Mouse (Mus musculus): ENCODE results near the gene B3galnt1.

B3galnt1 gene

DNA sequence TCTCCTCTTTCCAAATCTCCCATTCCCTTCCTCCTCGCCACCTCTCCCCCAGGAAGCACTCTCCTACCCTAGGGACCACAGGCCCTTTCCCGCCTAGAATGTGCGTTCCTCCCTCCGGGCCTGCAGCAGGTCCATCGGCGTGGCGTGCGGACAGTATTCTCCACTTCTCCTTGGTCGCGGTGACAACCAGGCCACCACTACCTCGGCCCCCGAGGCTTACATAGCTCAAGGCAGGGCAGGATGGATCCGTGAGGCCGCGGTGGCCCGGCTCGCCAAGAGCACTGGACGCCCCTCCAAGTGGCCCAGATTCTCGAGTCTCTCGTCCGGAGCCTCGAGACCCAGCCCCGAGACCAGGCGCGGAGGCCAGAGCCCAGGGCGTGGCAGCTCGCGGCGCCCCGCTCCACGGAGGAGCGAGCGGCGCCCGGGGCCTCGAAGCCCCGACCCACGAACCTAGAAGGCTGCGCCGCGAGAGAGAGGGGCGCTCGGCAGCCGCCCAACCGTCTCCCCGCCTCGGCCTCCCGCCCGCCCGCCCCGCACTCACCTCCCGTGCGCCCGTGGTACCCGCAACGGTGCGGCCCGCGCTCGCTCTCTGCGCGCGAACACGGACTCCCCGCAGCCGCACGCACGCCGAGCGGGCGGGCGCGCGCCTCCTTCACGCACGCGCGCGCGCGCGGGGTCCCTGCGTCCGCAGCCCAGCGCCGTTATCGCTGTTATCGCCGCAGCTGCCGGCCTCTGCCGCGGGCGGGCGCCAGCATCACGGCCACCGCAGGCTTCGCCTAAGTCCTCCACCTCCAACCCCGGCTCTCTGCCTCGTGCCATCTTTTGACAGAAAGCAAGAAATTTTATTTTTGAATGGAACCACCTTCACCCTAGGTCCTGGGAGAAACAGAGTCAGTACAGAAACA, at the start of gene B3galnt1:
B3galnt1 (minus strand) TSS at position 700 of the 905 bp plus-strand sequence.
- peak; percentile 68 for ATAC-seq (ENCODE audit: insufficient number of reproducible peaks, low FRiP score, low TSS enrichment)

DNA sequence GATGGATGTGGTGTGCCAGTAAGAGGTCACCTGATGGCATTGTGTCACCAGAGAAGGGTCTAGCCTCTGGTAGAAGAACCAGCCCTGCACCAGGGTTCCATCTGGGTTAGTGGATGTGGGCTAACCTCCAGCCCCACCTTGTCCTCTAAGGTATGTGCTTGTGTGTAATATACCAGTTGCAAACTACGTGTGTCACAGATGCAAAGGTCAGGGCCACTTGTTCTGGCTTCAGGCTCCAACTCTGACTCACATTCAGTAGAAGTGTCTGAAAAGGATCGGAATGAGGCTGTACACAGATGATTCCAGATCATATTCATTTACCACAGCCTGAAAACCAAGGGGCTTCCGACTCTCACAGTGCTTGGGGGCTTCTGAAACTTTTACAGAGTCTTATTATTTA, 35.8 kb upstream of the B3galnt1 start:
- ATAC-seq (ENCODE audit: insufficient number of reproducible peaks, low FRiP score, low TSS enrichment) = no peak

DNA sequence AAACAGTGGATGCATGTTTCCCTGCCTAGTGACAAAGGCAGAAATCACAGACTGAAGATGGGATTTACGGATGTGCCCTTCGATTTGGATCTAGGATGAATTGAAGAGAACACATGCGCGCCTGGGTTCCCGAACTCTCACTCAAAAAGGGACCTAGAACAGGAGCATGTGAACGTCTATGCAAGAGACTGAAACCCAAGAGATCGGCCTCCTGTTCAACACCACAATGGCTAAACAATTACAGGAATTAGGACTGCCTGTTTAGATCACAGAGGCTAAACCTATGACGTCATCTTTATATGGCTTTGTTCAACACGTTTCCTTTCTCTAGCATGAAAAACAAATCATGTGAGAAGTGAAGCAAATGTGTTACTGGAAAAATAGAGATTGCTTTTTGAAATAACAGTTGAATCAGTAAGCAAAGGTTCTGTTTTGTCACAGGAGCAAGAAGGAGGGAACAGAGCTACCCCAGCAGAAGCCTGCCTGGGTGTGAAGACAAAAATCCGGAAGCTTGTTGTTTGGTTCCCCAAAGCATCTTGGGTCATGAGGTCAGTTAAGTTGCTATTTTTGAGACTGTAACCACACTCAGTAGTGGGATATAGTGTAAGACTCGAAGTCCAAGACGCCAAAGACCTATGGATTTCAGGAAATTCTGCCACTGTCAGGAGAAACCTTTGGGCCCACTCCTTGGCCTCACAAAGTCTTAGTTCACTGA, 35.1 kb upstream of the B3galnt1 start:
- ATAC-seq (ENCODE audit: insufficient number of reproducible peaks, low FRiP score, low TSS enrichment) = no peak

DNA sequence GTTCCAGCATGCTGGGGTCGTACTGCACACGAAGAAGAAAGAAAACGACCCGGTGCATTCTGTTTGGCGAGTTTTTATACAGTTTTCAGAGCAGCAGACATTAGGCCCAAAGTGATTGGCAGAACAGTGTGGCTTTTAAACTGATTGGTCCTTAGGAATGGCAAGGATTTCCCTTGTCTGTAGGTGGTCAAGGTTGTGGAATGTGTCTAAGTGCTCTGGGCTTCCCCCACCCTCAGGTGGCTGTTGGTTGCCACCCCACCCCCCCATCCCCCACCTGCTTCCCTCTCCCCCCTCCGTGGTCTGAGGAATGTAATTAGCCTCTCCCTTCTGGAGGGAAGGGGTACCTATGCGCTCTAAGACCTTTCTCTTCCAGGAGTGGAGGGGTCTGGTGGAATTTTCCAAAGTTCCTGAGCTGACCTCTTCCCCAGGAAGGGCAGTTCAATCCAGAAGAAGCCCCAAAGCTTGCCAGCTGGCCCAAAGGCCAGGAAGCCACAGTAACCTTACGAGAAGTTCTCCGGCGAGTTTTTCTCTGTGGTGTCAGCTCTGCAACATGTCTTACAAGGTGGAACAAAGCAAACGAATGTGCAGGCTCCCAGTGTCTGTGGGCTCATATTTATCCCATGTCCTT, 28.3 kb upstream of the B3galnt1 start:
- ATAC-seq (ENCODE audit: insufficient number of reproducible peaks, low FRiP score, low TSS enrichment) = no peak

DNA sequence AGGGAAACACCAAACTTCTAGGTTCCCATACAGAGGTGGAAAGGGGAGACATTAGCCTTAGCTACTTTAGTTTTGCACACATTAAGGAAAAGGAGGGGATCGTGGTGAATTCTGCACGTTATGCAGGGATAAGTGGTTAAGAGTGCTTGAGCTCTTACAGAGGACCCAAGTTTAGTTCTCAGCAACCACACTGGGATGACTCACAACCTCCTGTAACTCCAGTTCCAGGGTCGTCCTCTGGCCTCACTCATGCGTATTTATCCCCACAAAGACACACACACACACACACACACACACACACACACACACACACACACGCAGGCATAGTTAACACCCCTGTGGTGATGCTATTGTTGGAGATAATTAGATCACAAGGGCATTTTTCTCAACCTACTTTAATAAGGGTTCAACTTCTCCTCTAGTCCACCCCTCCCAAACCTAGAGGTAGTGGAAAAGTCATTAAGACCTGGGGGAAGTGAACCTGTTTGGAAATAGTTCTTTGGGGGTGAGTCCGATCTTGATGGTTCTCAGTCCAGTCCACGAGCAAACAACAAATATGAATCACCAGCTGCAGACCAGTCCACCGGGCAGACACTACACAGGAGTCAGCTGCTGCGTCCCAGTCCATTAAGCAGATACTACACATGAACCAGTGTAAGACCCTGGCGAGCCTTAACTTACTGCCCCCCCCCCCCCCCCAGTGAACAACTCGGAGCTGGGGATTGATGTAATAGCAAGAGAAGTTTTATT, 27.6 kb upstream of the B3galnt1 start:
- no peak for ATAC-seq (ENCODE audit: insufficient number of reproducible peaks, low FRiP score, low TSS enrichment)

DNA sequence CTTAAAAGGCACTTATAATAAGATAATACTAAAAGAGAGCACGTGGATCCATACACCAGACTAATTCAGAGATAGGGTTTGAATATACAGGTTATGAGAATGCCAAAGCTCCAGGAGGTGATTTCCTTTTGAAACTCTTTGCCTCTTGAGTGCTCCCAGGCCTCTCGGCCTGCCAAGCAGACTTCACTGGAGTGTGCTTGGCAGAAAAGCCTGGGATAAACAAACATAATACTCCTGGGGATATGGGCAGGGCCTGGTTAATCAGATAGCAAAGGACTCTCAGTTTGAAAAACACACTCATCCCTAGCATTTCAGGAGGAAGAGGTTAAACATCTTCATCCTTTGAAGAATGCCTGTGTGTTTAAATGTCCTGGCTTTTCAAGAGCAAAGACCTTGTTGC, 25.4 kb upstream of the B3galnt1 start:
- no peak for ATAC-seq (ENCODE audit: insufficient number of reproducible peaks, low FRiP score, low TSS enrichment)

DNA sequence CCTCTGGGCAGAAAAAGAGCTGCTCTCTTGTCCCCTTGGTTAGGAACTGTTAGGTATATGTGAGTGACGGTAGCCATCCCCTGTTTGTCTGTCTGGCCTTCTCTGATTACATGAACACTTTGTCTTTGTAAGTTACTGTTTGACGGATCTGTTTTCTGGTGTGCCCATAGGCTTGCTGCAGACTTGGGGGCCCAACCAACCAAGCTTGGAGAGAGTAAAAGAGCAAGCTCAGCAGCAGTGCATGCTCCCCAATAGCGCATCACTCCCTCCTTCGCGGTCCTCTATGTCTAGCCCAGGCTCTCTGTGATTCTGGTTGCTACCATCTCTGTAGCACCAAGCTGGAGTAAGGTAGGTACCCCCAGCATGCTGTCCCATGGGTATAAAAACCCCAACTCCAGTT, 9.1 kb upstream of the B3galnt1 start:
- ATAC-seq (ENCODE audit: insufficient number of reproducible peaks, low FRiP score, low TSS enrichment) = no peak

DNA sequence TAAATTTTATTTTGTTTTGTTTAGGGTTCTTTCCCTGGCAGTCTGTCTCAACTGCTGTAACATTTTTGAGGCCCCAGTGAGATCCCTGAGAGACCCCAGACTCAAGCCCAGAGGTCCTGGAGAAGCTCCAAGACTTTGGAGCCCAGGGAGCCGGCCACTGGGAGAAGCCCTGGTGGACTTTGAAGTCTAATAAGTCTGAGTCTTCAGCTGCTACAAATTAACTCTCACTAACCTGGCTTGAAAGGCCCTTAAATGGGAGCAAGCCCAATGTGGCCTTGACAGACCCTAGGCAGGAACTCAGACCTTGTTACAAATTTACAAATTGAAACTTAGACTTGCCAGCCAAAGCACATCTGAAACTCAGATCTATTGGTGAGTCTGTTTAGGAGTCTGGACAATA, 8.7 kb upstream of the B3galnt1 start:
- ATAC-seq (ENCODE audit: insufficient number of reproducible peaks, low FRiP score, low TSS enrichment) = no peak

DNA sequence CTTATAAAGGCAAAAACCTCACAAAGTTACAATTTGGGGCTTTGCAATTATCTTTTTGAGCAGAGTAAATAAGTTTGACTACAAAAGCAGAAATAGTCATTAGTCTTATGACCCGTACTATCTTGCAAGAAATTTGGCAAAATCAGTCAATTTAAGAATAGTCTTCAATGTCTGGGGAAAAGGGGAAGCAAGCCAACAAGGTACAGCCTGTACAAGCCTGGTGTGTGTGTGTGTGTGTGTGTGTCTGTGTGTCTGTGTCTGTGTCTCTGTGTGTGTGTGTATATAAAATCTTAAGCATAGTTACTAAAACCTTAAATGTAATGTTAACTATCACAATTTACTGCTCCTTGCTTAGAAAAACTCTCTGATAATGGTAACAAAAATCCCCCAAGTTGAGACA, 8.2 kb upstream of the B3galnt1 start:
- ATAC-seq (ENCODE audit: insufficient number of reproducible peaks, low FRiP score, low TSS enrichment) = no peak

DNA sequence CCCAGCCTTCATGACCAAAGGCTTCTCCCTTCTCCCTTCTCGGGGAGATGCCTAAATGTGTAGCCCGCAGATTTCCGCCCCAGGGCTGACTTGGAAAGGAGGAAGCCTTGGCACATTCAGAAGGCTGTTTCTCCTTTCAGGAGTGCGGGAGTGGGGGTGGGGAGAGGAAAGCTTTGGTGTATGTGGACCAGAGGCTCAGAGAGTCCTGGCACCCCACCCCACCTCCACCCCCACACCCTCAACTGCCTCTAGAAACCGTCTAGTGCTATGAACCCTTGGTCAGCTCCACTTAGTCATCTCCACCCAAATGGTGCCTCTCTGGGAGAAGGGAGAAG, 373 bp upstream of the B3galnt1 start:
- ATAC-seq (ENCODE audit: insufficient number of reproducible peaks, low FRiP score, low TSS enrichment) = peak; percentile 49

DNA sequence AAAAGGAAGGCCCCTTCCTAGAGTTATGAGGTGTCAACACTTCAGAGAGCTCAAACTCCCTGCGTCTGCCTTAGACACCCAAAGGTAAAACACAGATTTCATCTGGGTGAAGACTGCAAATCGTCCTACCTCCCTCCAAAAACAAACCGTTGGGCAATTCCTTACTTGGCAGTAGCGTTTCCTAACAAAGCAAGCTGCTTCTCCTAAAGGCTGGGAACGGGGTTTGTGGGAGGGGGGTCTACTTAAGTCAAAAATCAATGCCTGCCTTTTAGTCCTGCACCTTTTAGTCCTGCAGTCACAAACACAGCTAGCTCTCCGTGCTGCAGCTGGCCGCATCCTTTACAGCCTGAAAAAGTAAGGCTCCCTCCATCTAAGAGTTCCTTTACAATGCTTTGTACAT, 944 bp downstream of the B3galnt1 start:
- no peak for ATAC-seq (ENCODE audit: insufficient number of reproducible peaks, low FRiP score, low TSS enrichment)

DNA sequence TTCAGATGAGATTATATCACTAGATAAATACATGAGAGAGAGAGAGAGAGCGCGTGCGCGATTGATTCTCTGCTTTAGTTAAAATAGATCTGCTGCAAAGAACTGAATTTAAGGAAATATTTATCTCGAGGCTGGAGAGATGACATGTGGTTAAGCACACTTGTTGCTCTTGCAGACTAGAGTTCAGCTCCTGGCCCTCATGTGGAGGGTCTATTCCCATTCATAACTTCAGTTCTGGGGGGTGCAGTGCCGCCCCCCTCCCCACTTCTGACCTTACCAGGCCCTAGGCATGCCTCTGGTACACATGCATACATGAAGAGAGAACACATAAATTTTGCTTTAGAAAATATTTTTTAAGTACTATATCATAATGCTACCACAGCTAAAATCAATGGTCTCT, 1.5 kb downstream of the B3galnt1 start:
- ATAC-seq (ENCODE audit: insufficient number of reproducible peaks, low FRiP score, low TSS enrichment) = no peak

DNA sequence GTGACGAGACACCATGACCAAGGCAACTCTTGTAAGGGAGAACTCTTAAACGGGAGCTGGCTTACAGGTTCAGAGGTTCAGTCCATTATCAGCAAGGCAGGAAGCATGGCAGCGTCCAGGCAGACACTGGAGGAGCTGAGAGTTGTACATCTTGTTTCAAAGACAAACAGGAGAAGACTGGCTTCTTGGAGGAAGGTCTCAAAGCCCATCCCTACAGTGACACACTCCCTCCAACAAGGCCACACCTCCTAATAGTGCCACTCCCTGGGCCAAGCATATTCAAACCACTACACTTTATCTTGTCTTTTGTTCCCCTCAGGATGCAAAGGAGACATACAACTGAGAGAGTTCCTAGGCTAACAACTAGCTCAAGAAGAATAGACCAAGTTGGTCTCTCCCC, 2.6 kb downstream of the B3galnt1 start:
- no peak for ATAC-seq (ENCODE audit: insufficient number of reproducible peaks, low FRiP score, low TSS enrichment)

DNA sequence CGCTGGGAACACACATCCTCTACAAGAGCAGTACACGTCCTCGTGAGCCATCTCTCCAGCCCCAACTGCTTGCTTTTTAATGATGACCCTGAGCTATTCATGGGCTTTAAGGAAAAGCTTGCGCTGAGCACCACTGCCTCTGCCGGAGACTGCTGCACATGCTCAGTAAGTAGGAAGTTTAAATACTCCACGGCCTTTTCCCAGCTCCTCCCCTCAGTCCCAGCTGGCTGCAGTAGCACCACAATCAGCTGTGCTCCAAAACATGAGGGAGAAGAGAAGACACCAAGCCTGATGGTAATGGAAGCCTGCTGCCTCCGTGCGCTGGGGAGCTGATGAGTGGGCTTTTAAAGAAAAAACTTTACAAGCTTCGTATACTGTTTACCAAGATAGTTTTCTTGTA, 4.7 kb downstream of the B3galnt1 start:
- no peak for ATAC-seq (ENCODE audit: insufficient number of reproducible peaks, low FRiP score, low TSS enrichment)

DNA sequence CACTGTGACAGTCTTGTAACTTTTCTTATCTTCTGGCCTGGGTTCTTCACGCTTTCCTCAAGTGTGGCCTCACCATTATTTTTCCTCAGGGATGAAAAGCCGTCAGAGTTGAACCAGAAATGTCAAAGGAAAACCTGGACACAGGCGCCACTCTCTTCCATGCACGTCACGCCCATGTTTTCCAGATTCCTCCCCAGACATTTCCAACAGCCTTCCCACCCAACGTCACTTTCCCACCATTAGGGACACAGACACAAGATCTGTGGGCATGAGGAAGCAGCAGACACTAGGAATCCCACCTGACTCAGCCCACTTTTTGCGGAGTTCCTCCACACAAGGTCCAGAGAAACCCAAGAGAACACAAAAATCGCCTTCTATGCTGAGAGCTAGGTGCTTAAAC, 5.3 kb downstream of the B3galnt1 start:
- ATAC-seq (ENCODE audit: insufficient number of reproducible peaks, low FRiP score, low TSS enrichment) = no peak

DNA sequence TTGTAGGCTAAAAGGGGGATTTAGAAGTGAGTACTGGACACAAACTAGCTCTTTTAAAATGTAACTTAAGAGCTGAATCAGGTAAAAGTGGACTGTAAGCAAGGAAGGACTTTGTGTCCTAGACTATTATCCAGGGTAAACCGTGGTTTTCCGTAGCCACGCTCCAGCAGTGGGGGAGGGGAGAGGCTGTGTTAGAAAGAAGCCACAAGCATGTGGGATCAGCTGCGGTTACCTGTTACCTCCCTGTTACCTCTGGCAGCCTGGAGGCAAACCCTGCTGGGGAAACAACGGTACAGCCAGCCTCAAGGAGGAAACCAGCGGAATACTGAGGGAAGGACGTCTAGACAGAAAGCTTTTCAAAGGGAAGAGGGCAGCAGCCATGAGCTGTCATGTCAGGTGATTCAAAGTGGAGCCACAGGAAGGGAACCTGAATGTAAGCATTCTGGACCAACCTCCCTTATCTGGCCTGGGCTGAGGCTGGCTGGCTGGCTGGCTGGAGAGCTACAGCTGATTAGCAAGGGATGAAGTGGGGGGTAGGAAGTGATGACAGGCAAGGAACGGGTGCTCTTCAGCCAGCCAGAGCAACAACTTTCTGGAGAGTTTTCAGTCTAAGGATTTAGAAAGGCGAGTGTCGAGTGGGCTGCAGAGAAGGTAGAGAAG, 10.5 kb downstream of the B3galnt1 start:
- ATAC-seq (ENCODE audit: insufficient number of reproducible peaks, low FRiP score, low TSS enrichment) = no peak

DNA sequence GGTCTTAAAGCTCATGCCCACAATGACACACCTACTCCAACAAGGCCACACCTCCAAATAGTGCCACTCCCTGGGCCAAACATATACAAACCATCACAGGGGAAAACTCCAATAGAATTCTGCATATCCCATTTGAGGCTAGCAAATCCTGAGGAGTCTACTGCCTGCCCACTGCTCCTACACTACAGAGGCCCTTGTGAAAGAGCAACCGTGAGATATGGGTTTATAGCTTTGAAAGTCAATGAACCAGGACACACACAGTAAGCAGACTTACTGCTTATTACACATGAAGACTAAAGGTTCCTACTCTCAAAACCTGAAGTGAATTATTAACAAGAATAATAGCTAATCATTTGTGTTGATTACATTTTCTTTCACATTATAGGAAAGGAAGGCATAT, 15.0 kb downstream of the B3galnt1 start:
- ATAC-seq (ENCODE audit: insufficient number of reproducible peaks, low FRiP score, low TSS enrichment) = no peak

DNA sequence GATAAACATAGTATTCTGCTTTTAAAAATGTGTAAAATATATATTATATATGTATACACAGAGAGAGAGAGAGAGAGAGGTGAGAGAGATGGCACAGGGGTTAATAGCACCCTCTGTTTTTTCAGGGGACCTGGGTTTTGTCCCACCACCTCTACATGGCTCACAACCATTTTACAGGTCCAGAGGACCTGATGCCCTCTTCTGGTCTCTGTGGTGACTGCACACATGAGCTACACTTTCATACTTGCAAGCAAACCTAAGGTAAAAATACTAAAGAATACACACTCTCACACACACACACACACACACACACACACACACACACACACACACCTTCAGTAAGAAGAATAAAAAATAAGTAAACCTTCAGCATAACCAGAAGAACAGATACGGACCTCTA, 20.0 kb downstream of the B3galnt1 start:
- no peak for ATAC-seq (ENCODE audit: insufficient number of reproducible peaks, low FRiP score, low TSS enrichment)

DNA sequence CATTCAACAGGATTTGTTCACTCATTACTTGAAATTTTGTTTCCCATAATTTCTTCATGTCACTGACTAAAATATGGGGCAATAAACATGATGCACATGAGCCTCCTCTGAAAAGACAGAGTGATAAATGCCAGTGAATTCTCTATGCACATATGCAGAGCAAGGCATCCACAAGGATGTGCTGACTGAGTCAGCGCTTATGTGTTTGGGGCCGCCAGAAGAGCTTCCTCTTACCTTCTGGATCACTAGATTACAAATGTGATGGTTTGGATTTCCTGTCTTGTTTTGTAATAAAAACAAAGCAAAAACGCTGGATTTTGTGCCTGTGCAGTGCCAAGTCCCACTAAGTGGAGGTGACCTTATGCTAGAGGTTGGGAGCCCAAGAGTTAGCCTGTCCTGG, 22.0 kb downstream of the B3galnt1 start:
- ATAC-seq (ENCODE audit: insufficient number of reproducible peaks, low FRiP score, low TSS enrichment) = no peak

DNA sequence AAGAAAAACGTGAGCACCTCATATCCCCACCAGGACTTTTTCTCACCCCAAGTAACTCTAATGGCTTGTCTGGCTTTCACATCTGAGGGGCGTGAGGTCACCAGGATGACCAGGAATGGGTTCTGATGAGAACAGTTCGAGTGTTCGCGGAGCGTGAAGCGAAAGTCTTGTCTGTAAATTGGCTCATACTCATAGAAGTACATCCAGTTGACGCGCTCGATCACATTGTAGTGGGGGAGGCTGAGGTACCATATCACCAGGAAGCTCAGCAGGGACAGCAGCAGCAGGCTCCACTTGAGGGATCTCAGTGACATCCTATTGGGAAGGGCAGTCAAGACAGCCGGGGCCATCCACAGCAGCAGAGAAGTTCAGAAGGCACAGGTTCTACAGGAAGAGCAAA, 23.2 kb downstream of the B3galnt1 start:
- ATAC-seq (ENCODE audit: insufficient number of reproducible peaks, low FRiP score, low TSS enrichment) = no peak
